Mouse (Mus musculus) lung, adult 2 months (tissue): ENCODE results near the gene Myh4.

Source experiments
- CTCF ChIP-seq: fragments of 200-500 bp; IDR thresholded peaks from 2 replicates; pipeline ENCODE4 v1.5.1; 2011; ENCODE audit warnings: mild to moderate bottlenecking, low read length, control low read depth; ENCODE audit not compliant: insufficient read depth
- POLR2A ChIP-seq: fragments of 200-500 bp; IDR thresholded peaks from 2 replicates; pipeline ENCODE4 v1.6.1; 2011; ENCODE audit warnings: low read depth, mild to moderate bottlenecking, control low read depth, low read length, borderline replicate concordance; ENCODE audit errors: extremely low read depth

GRCm38 (mm10) chr11:67260956-67261355 lies 23.1 kb downstream of the Myh4 start:
- no peak for TF ChIP-seq POLR2A
- TF ChIP-seq CTCF = no peak
